Mouse (Mus musculus): ENCODE data around the gene Krtap9-3. TPM values are rescaled to one million over a fixed set of nuclear protein-coding genes. Genes with fewer than 3 reads are reported as not detected.
"Not testable (repeated sequence)": the region's sequence is repeated elsewhere in the genome, so short reads cannot be mapped to it uniquely, and the experiment has no call there.

The Krtap9-3 gene
- not detected for total RNA-seq (2021)
- long read RNA-seq, result 0 reads

DNA sequence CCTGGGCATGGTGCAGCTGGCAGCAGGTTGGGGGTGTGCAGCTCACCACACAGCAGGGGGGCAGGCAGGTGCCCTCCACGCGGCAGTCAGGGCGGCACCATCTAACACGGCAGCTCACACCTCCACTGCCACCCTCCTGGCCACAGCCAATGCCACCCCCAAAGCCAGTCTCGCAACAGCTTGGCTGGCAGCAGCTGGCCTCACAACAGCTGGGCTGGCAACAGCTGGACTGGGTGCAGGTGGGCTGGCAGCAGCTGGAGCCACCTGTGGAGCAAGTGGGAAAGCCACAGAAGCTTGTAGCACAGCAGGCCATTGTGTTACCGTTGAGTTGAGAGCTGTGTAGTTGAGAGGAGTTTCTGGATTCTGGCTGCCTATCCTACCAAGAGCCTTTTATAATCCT, at the start of gene Krtap9-3:
TSS of gene Krtap9-3 (minus strand) at position 364 of the 400 bp plus-strand sequence.
- not testable (repeated sequence) for DNase-seq (ENCODE audit: low spot score in 2 of 2)

DNA sequence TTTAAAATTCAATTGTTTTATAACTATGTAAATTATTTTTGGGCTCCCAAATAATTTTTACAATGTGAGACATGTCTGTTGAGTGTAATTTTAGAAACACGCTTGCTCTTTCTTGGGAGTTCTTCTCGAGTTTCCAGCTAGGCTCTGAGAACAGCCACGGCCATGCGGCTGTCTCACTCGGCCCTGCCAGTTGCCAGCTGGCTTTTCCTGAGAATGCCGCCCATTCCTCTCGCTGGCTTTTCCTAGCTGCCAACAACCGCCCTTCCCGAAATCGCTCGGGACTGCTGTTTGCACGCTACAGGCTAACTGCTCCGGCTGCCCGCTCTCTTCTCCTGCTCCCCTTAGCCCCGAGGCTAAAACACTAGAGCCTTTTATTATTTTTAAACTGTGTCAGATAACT, 48.5 kb upstream of the Krtap9-3 start:
- peak in 1 of 2 experiments; percentile 2 for DNase-seq (ENCODE audit: low spot score in 2 of 2)

DNA sequence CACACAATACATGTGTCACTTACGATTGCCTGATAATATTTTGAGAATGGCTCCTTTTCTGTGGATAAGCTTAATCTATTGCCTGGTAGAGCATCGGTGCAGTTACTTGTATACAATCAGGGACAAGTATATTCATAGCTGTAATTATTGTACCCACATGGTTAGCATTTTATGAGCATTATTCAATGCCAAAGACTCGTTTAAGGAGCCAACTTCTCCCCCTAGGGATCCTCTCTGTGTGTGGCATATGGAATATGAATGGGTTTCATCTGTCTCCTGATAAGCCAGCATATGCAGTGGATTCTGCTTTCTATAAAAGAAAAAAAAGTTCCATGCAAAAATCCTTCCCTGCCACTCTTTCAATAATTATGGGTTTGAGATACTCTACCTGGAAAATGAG, 46.4 kb upstream of the Krtap9-3 start:
- peak in 1 of 2 experiments; percentile 47 for DNase-seq (ENCODE audit: low spot score in 2 of 2)

DNA sequence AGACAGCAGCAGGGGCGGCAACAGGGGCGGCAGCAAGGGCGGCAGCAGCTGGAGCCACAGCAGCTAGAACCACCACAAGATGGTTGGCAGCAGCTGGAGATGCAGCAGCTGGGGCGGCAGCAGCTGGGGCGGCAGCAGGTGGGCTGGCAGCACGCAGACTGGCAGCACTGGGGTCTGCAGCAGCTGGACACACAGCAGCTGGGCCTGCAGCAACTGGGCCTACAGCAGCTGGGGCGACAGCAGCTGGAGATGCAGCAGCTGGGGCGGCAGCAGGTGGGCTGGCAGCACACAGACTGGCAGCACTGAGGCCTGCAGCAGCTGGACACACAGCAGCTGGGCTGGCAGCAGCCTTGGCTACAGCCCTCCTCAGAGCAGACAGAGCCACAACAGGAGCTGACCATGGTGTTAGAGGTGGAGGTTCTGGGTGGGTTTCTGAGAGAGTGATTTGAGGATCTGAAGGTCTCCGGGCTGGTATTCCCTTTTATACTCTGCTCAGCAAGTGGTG, 45.8 kb upstream of the Krtap9-3 start, which contains the start of gene Krtap4-7:
TSS of gene Krtap4-7 (minus strand) at position 455 of the 505 bp plus-strand sequence.
- DNase-seq (ENCODE audit: low spot score in 2 of 2), result not testable (repeated sequence)

DNA sequence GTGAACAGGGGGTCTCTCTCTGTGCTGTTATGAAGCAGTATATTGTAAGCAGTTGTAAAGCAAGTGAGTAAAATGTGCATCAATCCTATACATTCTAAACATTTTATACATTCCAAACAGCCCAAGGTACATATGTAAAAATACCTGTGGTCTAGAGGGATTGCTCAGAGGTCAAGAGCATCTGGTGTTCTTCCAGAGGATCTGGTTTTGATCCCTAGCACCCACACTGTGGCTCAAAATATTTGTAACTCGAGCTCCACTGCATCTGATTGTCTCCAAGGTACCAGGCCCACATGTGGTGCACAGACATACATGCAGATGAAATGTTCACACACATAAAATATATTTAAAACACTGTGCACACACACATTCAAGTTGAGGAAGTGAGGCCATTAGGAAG, 43.0 kb upstream of the Krtap9-3 start:
- DNase-seq (ENCODE audit: low spot score in 2 of 2), result no peak

- no peak for DNase-seq (ENCODE audit: low spot score in 2 of 2)
Measured at GRCm38 (mm10) chr11:99637086-99637485, 39.2 kb upstream of the Krtap9-3 start.

DNA sequence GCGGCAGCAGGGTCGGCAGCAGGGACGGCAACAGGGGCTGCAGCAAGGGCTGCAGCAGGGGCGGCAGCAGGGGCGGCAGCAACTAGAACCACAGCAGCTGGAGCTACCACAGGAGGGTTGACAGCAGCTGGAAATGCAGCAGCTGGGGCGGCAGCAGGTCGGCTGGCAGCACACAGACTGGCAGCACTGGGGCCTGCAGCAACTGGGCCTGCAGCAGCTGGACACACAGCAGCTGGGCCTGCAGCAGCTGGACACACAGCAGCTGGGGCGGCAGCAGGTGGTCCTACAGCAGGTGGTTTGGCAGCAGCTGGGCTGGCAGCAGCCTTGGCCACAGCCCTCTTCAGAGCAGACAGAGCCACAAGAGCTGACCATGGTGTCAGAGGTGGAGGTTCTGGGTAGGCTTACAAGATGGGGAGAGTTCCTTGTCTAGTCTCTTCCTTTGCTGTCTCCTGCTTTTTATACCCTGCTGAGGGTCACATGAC, 36.8 kb upstream of the Krtap9-3 start, which contains the start of gene Krtap4-2:
TSS of gene Krtap4-2 (minus strand) at position 432 of the 482 bp plus-strand sequence.
- DNase-seq (ENCODE audit: low spot score in 2 of 2), result no peak

DNA sequence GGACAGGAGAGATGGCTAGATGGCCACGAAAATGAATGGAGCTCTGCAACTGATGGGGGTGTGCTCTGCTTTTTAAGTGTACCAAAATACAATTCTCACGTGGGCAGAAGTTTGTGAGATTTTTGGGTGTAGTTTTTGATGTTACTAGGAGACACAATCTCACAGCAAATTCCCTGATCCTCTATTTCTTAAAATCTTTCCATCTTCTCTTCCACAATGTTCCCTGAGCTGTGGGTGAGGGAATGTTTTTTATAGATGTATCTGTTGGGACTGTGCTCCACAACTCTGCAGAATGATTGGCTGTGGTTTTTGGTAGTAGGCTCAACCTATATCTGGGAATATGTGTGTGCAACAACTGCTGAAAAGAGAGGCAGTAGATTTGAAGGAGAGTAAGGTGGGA, 35.4 kb upstream of the Krtap9-3 start:
- no peak for DNase-seq (ENCODE audit: low spot score in 2 of 2)

GRCm38 (mm10) chr11:99630890-99631289, 33.0 kb upstream of the Krtap9-3 start:
- DNase-seq (ENCODE audit: low spot score in 2 of 2), result no peak

- DNase-seq (ENCODE audit: low spot score in 2 of 2), result no peak
Measured at GRCm38 (mm10) chr11:99628138-99628537, 30.2 kb upstream of the Krtap9-3 start, which contains the start of gene Krtap4-1. TSS of gene Krtap4-1 (minus strand) at chr11:99628238.

DNA sequence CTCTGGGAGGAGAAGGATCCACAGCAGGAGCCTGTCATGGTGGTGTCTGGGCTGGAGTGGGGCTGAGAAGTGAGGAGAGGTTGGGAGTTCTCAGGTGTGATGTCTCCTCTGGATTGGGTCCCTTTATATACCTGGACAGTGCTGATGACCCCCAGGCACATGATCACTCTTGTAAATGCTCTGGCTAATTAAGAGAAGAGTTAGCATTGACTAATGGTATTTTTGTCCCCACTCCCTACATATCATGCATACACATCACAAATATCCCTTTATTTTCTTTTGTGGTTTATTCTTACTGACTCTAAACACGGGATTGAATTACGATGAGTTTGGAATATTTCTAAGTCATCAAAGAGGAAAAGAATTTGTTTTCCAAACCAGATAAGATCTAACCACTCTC, 22.4 kb upstream of the Krtap9-3 start, which contains the start of gene Gm11562:
TSS of gene Gm11562 (minus strand) at position 101 of the 400 bp plus-strand sequence.
- no peak for DNase-seq (ENCODE audit: low spot score in 2 of 2)

DNA sequence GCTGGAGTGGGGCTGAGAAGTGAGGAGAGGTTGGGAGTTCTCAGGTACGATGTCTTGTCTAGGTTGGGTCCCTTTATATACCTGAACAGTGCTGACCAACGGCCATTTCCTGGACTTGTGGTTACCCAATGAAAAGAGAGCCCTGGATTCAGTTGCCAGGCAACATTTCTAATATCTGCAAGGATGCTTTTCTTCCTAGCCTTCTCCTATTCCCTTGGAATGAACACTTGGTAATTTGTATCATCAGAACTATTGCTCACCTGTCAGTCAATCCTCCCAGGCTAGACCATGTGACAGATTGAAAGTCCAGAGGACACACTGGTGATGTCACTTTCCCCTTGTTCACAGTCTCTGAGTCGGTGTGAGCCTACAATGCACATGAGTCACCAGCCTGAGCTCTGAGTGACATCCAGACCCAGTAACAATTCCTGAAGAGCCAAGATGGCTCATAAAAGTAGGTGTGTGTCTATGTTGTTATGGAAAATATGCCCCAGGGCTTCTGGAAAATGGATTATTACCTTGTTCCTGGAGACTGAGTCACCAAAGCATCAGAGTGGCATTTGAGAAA, 17.0 kb upstream of the Krtap9-3 start, which contains the start of gene Krtap2-4:
TSS of gene Krtap2-4 (minus strand) at position 51 of the 568 bp plus-strand sequence.
- no peak for DNase-seq (ENCODE audit: low spot score in 2 of 2)

DNA sequence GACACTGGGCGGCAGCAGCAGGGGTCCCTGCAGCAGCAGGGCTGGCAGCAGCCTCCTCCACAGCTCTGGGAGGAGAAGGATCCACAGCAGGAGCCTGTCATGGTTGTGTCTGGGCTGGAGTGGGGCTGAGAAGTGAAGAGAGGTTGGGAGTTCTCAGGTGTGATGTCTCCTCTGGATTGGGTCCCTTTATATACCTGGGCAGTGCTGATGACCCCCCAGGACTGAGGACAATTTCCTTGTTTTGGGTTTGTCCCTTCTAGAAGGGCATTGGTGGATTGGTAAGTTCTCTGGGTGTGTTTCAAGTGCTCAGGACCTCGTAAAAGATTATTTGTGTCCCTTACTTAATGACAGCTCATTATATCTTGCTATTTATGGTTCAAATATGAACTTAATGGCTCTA, 12.2 kb upstream of the Krtap9-3 start, which contains the start of gene Gm11937:
TSS of gene Gm11937 (minus strand) at position 101 of the 400 bp plus-strand sequence.
- DNase-seq (ENCODE audit: low spot score in 2 of 2), result not testable (repeated sequence)

GRCm38 (mm10) chr11:99609126-99609525, 11.2 kb upstream of the Krtap9-3 start:
- peak; percentile 42 to 62 for DNase-seq (ENCODE audit: low spot score in 2 of 2)

- not testable (repeated sequence) for DNase-seq (ENCODE audit: low spot score in 2 of 2)
Measured at GRCm38 (mm10) chr11:99603208-99603607, 5.3 kb upstream of the Krtap9-3 start, which contains the start of gene Gm11938. TSS of gene Gm11938 (minus strand) at chr11:99603308.

DNA sequence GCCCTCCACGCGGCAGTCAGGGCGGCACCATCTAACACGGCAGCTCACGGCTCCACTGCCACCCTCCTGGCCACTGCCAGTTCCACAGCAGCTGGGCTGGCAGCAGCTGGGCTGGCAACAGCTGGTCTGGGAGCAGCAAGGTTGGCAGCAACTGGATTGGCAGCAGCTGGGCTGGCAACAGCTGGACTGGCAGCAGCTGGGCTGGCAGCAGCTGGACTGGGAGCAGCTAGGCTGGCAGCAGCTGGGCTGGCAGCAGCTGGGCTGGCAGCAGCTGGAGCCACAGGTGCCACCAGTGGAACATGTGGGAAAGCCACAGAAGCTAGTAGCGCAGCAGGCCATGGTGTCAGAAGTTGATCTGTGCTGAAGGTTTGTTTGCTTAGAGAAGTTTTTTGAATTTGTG, 6.9 kb downstream of the Krtap9-3 start, which contains the start of gene Krtap1-3:
TSS of gene Krtap1-3 (minus strand) at position 359 of the 400 bp plus-strand sequence.
- DNase-seq (ENCODE audit: low spot score in 2 of 2), result no peak

DNA sequence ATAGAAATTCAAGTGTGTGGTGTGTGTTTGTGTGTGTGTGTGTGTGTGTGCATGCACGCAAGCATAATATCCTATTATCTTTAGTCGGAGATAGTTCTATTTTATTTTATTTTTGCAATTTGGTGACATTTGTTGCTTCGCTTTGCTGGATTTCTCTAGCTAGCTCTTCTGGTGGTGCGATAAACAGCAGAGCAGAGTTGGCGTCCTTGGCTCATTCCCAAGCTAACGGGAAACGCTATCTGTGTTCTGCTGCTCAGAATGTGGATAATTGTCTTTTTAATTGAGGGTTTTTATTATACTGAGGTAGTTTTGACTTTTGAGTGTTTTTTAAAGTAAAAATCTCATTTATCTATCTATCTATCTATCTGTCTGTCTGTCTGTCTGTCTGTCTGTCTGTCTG, 12.8 kb downstream of the Krtap9-3 start:
- peak; percentile 46 to 83 for DNase-seq (ENCODE audit: low spot score in 2 of 2)

DNA sequence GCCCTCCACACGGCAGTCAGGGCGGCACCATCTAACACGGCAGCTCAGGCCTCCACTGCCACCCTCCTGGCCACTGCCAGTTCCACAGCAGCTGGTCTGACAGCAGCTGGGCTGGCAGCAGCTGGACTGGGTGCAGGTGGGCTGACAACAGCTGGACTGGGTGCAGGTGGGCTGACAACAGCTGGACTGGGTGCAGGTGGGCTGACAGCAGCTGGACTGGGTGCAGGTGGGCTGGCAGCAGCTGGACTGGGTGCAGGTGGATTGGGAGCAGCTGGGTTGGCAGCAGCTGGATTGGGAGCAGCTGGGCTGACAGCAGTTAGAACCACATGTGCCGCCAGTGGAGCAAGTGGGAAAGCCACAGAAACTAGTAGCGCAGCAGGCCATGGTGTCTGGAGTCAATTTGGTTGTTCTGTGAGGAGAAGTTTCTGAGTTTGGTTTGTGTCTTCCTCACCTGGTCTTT, 14.6 kb downstream of the Krtap9-3 start, which contains the start of gene Krtap1-4:
TSS of gene Krtap1-4 (minus strand) at position 410 of the 460 bp plus-strand sequence.
- DNase-seq (ENCODE audit: low spot score in 2 of 2), result no peak

DNA sequence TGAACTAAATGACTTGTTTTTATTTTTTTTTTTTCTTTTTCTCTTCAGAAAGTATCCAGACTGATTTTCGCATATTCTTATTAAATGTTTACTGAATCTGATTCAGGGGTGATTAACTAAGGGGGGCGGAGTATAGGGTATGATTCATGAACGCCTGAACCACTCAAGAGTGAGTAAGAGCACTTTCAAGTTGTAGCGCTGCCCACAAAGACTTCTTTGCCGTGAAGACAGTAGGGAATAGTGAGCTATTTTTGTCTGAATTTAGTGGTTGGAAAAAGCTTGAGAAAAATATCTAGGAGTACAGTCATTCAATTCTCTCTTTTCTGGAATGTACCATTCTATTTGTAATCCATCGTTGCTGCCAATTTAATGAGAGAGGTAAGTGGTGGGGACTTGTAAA, 16.3 kb downstream of the Krtap9-3 start:
- no peak for DNase-seq (ENCODE audit: low spot score in 2 of 2)

DNA sequence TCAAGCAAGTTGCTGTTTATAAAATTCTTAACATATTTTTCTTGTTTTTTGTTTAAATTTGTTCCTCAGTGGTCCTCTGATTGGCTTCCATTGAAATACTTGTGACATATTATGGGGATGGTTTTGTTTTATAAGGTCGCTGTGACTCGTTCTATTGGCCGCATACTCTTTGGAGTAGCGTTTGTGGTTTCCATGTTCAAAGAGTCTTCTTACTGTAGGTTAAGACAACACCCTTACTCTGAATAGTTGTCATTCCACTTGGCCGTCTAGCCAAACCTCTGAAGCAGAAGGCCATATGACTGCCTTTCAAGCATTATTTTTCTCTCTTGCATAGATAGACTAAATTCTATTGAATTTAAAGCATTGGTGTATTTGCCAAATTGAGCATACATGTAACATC, 16.9 kb downstream of the Krtap9-3 start:
- DNase-seq (ENCODE audit: low spot score in 2 of 2), result no peak

DNA sequence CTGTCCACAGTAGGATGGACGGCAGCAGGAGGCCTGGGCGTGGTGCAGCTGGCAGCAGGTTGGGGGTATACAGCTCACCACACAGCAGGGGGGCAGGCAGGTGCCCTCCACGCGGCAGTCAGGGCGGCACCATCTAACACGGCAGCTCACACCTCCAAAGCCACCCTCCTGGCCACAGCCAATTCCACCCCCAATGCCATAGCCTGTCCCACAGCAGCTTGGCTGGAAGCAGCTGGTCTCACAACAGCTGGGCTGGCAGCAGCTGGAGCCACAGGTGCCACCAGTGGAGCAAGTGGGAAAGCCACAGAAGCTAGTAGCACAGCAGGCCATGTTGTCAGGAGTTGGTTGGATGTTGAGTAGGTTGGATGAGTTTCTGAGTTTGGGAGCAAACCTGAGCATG, 17.3 kb downstream of the Krtap9-3 start, which contains the start of gene Krtap1-5:
TSS of gene Krtap1-5 (minus strand) at position 381 of the 400 bp plus-strand sequence.
- no peak for DNase-seq (ENCODE audit: low spot score in 2 of 2)

DNA sequence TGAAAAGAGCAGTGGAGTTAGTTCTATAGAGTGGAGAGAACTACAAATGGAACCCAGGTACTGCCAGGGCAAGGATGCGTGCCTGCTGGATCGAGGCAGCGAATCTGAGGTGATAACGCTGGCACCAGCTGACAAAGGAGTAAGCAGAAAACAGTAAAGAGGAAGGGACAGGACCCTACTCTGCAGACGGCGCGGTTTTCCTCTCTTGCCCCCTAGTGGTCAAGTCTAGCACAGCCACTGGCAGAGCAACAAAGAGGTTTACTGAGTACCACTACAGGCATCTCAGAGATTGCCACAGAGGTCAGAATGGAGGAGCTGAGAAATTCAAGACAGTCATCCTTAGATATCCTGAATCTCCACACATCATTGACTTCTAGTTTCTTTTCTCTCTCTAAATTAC, 23.8 kb downstream of the Krtap9-3 start:
- peak; percentile 38 to 83 for DNase-seq (ENCODE audit: low spot score in 2 of 2)
